Mouse (Mus musculus) MEL (cell line): ENCODE measurements around the gene Pde6d. TPM values are rescaled to one million over a fixed set of nuclear protein-coding genes. Genes with fewer than 3 reads are reported as not detected.

Experiments used
- DNase-seq: peaks from one replicate; pipeline ENCODE4 v3.0.0; 2011; ENCODE audit warnings: low read depth, low spot score
- H3K27ac ChIP-seq: 2 replicates; pipeline ENCODE4 v1.5.1; 2012; ENCODE audit warnings: low read depth, mild to moderate bottlenecking, control low read depth, low read length, moderate library complexity; ENCODE audit not compliant: control insufficient read depth
- H3K27me3 ChIP-seq, 2 experiments: fragments of 150-350 bp in 1 of 2; sonication (generic) in 1 of 2; 2 replicates each; pipeline ENCODE4 v1.6.1; 2012; ENCODE audit warnings: low read length in 2 of 2, mild to moderate bottlenecking in 2 of 2, improper control_type of control experiment in 1 of 2, moderate library complexity in 1 of 2; ENCODE audit not compliant: insufficient read depth in 2 of 2, control insufficient read depth in 1 of 2
- H3K36me3 ChIP-seq, 2 experiments: 2 replicates each; pipeline ENCODE4 v1.6.1; 2012 to 2014; ENCODE audit warnings: low read length in 2 of 2, improper control_type of control experiment in 1 of 2, inconsistent platforms in 1 of 2, mild to moderate bottlenecking in 1 of 2; ENCODE audit not compliant: insufficient read depth in 2 of 2, control insufficient read depth in 1 of 2
- H3K4me1 ChIP-seq, 2 experiments: fragments of 150-350 bp in 1 of 2; sonication (generic) in 1 of 2; 2 replicates each; pipeline ENCODE4 v1.6.1; 2012; ENCODE audit warnings: low read length in 2 of 2, improper control_type of control experiment in 1 of 2, mild to moderate bottlenecking in 1 of 2; ENCODE audit not compliant: insufficient read depth in 2 of 2, control insufficient read depth in 1 of 2
- H3K4me3 ChIP-seq, 2 experiments: fragments of 150-350 bp in 1 of 2; sonication (generic) in 1 of 2; 2 replicates each; pipeline ENCODE4 v1.5.1; 2012; ENCODE audit warnings: low read depth in 2 of 2, low read length in 2 of 2, mild to moderate bottlenecking in 2 of 2, moderate library complexity in 2 of 2, control low read depth in 1 of 2, improper control_type of control experiment in 1 of 2; ENCODE audit not compliant: control insufficient read depth in 1 of 2, insufficient read depth in 1 of 2
- H3K79me2 ChIP-seq: 2 replicates; pipeline ENCODE4 v1.6.1; 2012; ENCODE audit warnings: mild to moderate bottlenecking, low read length, moderate library complexity; ENCODE audit not compliant: control insufficient read depth, poor library complexity, insufficient read depth
- H3K9ac ChIP-seq: 2 replicates; pipeline ENCODE4 v1.6.1; 2012; ENCODE audit warnings: low read depth, mild to moderate bottlenecking, control low read depth, low read length, moderate library complexity; ENCODE audit not compliant: control insufficient read depth, poor library complexity, severe bottlenecking
- H3K9me3 ChIP-seq: fragments of 150-350 bp; sonication (generic); replicated peaks from 2 replicates; pipeline ENCODE4 v1.6.1; 2012; ENCODE audit warnings: mild to moderate bottlenecking, low read length, improper control_type of control experiment, moderate library complexity; ENCODE audit not compliant: insufficient read depth
- BHLHE40 ChIP-seq: IDR thresholded peaks from 2 replicates; pipeline ENCODE4 v1.6.1; 2012; ENCODE audit warnings: low read depth, mild to moderate bottlenecking, inconsistent platforms, low read length, improper control_type of control experiment, borderline replicate concordance
- CHD1 ChIP-seq: IDR thresholded peaks from 2 replicates; pipeline ENCODE4 v1.6.1; 2012; ENCODE audit warnings: low read depth, mild to moderate bottlenecking, inconsistent platforms, low read length, improper control_type of control experiment
- CHD2 ChIP-seq: IDR thresholded peaks from 2 replicates; pipeline ENCODE4 v1.6.1; 2011; ENCODE audit warnings: low read length, improper control_type of control experiment
- CTCF ChIP-seq, 3 experiments: IDR thresholded peaks in 2 of 3; conservative IDR thresholded peaks in 1 of 3; 2 replicates each; pipeline ENCODE4 v1.5.1; 2011 to 2012; ENCODE audit warnings: low read length in 3 of 3, low read depth in 2 of 3, mild to moderate bottlenecking in 2 of 3, improper control_type of control experiment in 1 of 3, inconsistent platforms in 1 of 3, mixed read lengths in 1 of 3, moderate library complexity in 1 of 3; ENCODE audit not compliant: control insufficient read depth in 1 of 3, insufficient read depth in 1 of 3, poor library complexity in 1 of 3, severe bottlenecking in 1 of 3
- E2F4 ChIP-seq: IDR thresholded peaks from 2 replicates; pipeline ENCODE4 v1.6.1; 2011; ENCODE audit warnings: low read depth, low read length, improper control_type of control experiment, borderline replicate concordance
- ELF1 ChIP-seq: IDR thresholded peaks from 2 replicates; pipeline ENCODE4 v1.6.1; 2014; ENCODE audit warnings: low read depth, mild to moderate bottlenecking, inconsistent platforms, low read length, improper control_type of control experiment, moderate library complexity
- EP300 ChIP-seq, 2 experiments: IDR thresholded peaks; 2 replicates each; pipeline ENCODE4 v1.6.1; 2011; ENCODE audit warnings: improper control_type of control experiment in 2 of 2, low read length in 2 of 2, low read depth in 1 of 2, mild to moderate bottlenecking in 1 of 2
- ETS1 ChIP-seq: IDR thresholded peaks from 2 replicates; pipeline ENCODE4 v1.6.1; 2012; ENCODE audit warnings: low read depth, mild to moderate bottlenecking, inconsistent platforms, low read length, improper control_type of control experiment, moderate library complexity
- GABPA ChIP-seq: IDR thresholded peaks from 2 replicates; pipeline ENCODE4 v1.6.1; 2012; ENCODE audit warnings: low read depth, mild to moderate bottlenecking, inconsistent platforms, low read length, improper control_type of control experiment, moderate library complexity
- HCFC1 ChIP-seq: IDR thresholded peaks from 2 replicates; pipeline ENCODE4 v1.6.1; 2012; ENCODE audit warnings: low read depth, mild to moderate bottlenecking, inconsistent platforms, low read length, improper control_type of control experiment, moderate library complexity
- JUND ChIP-seq: IDR thresholded peaks from 2 replicates; pipeline ENCODE4 v1.6.1; 2011; ENCODE audit warnings: low read depth, mild to moderate bottlenecking, improper control_type of control experiment, low read length
- KAT2A ChIP-seq: conservative IDR thresholded peaks from 2 replicates; pipeline ENCODE4 v1.6.1; 2012; ENCODE audit warnings: low read depth, low read length, improper control_type of control experiment, inconsistent platforms
- MAFK ChIP-seq: IDR thresholded peaks from 2 replicates; pipeline ENCODE4 v1.6.1; 2011; ENCODE audit warnings: low read depth, mild to moderate bottlenecking, low read length, improper control_type of control experiment, borderline replicate concordance
- MAX ChIP-seq: IDR thresholded peaks from 2 replicates; pipeline ENCODE4 v1.6.1; 2011; ENCODE audit warnings: low read length, improper control_type of control experiment
- MEF2A ChIP-seq: IDR thresholded peaks from 2 replicates; pipeline ENCODE4 v1.6.1; 2014; ENCODE audit warnings: low read depth, mild to moderate bottlenecking, inconsistent platforms, low read length, improper control_type of control experiment; ENCODE audit not compliant: poor library complexity, insufficient replicate concordance, severe bottlenecking; ENCODE audit errors: extremely low read depth
- MXI1 ChIP-seq: IDR thresholded peaks from 2 replicates; pipeline ENCODE4 v1.6.1; 2011; ENCODE audit warnings: mild to moderate bottlenecking, low read depth, low read length, improper control_type of control experiment
- MYB ChIP-seq: IDR thresholded peaks from 2 replicates; pipeline ENCODE4 v1.6.1; 2011; ENCODE audit warnings: mild to moderate bottlenecking, low read depth, low read length, improper control_type of control experiment
- NELFE ChIP-seq: IDR thresholded peaks from 2 replicates; pipeline ENCODE4 v1.6.1; 2011; ENCODE audit warnings: low read depth, low read length, improper control_type of control experiment
- POLR2A ChIP-seq, 2 experiments: IDR thresholded peaks; 2 replicates each; pipeline ENCODE4 v1.6.1; 2011 to 2012; ENCODE audit warnings: low read length in 2 of 2, mild to moderate bottlenecking in 2 of 2, control low read depth in 1 of 2, improper control_type of control experiment in 1 of 2, low read depth in 1 of 2, moderate library complexity in 1 of 2; ENCODE audit not compliant: control insufficient read depth in 1 of 2, insufficient read depth in 1 of 2, poor library complexity in 1 of 2
- POLR2AphosphoS2 ChIP-seq: IDR thresholded peaks from 2 replicates; pipeline ENCODE4 v1.6.1; 2011; ENCODE audit warnings: low read length, improper control_type of control experiment
- POLR2AphosphoS5 ChIP-seq: IDR thresholded peaks from 2 replicates; pipeline ENCODE4 v1.6.1; 2012; ENCODE audit warnings: low read depth, borderline replicate concordance, mild to moderate bottlenecking, inconsistent platforms, low read length, moderate library complexity, mixed read lengths
- RAD21 ChIP-seq: IDR thresholded peaks from 2 replicates; pipeline ENCODE4 v1.6.1; 2011; ENCODE audit warnings: mild to moderate bottlenecking, low read depth, low read length, improper control_type of control experiment
- RCOR1 ChIP-seq: IDR thresholded peaks from 2 replicates; pipeline ENCODE4 v1.6.1; 2012; ENCODE audit warnings: low read depth, mild to moderate bottlenecking, inconsistent platforms, low read length, improper control_type of control experiment
- SIN3A ChIP-seq: IDR thresholded peaks from 2 replicates; pipeline ENCODE4 v1.6.1; 2012; ENCODE audit warnings: low read length, improper control_type of control experiment, inconsistent platforms
- SMC3 ChIP-seq: IDR thresholded peaks from 2 replicates; pipeline ENCODE4 v1.6.1; 2011; ENCODE audit warnings: low read depth, low read length, improper control_type of control experiment
- TAL1 ChIP-seq: IDR thresholded peaks from 2 replicates; pipeline ENCODE4 v1.6.1; 2012; ENCODE audit warnings: mild to moderate bottlenecking, inconsistent platforms, low read length, moderate library complexity, mixed read lengths
- TBP ChIP-seq: IDR thresholded peaks from 2 replicates; pipeline ENCODE4 v1.8.0; 2011; ENCODE audit warnings: low read depth, low read length, improper control_type of control experiment
- TCF12 ChIP-seq: IDR thresholded peaks from 2 replicates; pipeline ENCODE4 v1.6.1; 2014; ENCODE audit warnings: low read depth, mild to moderate bottlenecking, inconsistent platforms, low read length, improper control_type of control experiment, moderate library complexity
- USF1 ChIP-seq: IDR thresholded peaks from 2 replicates; pipeline ENCODE4 v1.6.1; 2014; ENCODE audit warnings: low read depth, mild to moderate bottlenecking, inconsistent platforms, low read length, improper control_type of control experiment, moderate library complexity
- ZKSCAN1 ChIP-seq: IDR thresholded peaks from 2 replicates; pipeline ENCODE4 v1.6.1; 2012; ENCODE audit warnings: low read depth, mild to moderate bottlenecking, inconsistent platforms, low read length, improper control_type of control experiment, moderate library complexity
- ZMIZ1 ChIP-seq: IDR thresholded peaks from 2 replicates; pipeline ENCODE4 v1.6.1; 2012; ENCODE audit warnings: low read depth, mild to moderate bottlenecking, inconsistent platforms, low read length, improper control_type of control experiment, moderate library complexity
- ZNF384 ChIP-seq: IDR thresholded peaks from 2 replicates; pipeline ENCODE4 v1.6.1; 2012; ENCODE audit warnings: low read depth, mild to moderate bottlenecking, inconsistent platforms, low read length, improper control_type of control experiment
- polyA plus RNA-seq, 2 experiments: library from polyadenylated mRNA; stranded (reverse) in 1 of 2; unstranded in 1 of 2; fragments of >175 nt in 1 of 2; fragments of >200 nt in 1 of 2; gene quantifications; 2 replicates each; pipeline versions ENCODE4 v1.2.1 to v1.2.4; 2012; ENCODE audit warnings: low replicate concordance in 2 of 2, low read depth in 1 of 2; ENCODE audit not compliant: insufficient read length in 2 of 2, insufficient read depth in 1 of 2, missing spikeins in 1 of 2
- total RNA-seq: library from RNA; depleted of rRNA; stranded (reverse); fragments of 300-350 nt; gene quantifications from 2 replicates; pipeline ENCODE4 v1.2.3, GENCODE M21; 2012

Gene Pde6d
- total and polyA plus RNA-seq, 3 experiments, result 13.4 to 79.9 TPM; not detected in 1

- Histone ChIP-seq H3K9ac (no peak overlapping the region), H3K27me3 (no peaks in the 10 kb centered on the region), H3K4me3 (no peak overlapping the region), H3K79me2 (no peaks in the 10 kb centered on the region), H3K9me3 (no peaks in the 10 kb centered on the region), H3K4me1 (peaks cover 41 to 47% of the 10 kb centered on the region in 2 experiments), H3K27ac (peak overlapping the region; percentile 92), H3K36me3 (peaks cover 15 to 52% of the 10 kb centered on the region in 2 experiments)
- no peak for TF ChIP-seq USF1
- no peak for TF ChIP-seq CTCF (IDR thresholded peaks at IDR 0.05 in 2 of 3, conservative IDR thresholded peaks at IDR 0.05 in 1 of 3; ENCODE audit: control insufficient read depth in 1 of 3, insufficient read depth in 1 of 3, low read depth in 2 of 3, low read length in 3 of 3, poor library complexity in 1 of 3, severe bottlenecking in 1 of 3)
- no peak for TF ChIP-seq SMC3
- TF ChIP-seq E2F4, result no peak
- TF ChIP-seq BHLHE40, result no peak
- no peak for TF ChIP-seq NELFE
- TF ChIP-seq KAT2A, result no peak
- no peak for TF ChIP-seq MAX
- TF ChIP-seq ZKSCAN1, result no peak
- no peak for TF ChIP-seq MXI1
- TF ChIP-seq TBP, result no peak
- TF ChIP-seq EP300 (IDR thresholded peaks at IDR 0.05; ENCODE audit: low read depth in 1 of 2, low read length in 2 of 2), result no peak
- no peak for DNase-seq
Observed at GRCm38 (mm10) chr1:86559232-86559631, 23.2 kb downstream of the Pde6d start.

- peak; percentile 97 for DNase-seq
- Histone ChIP-seq H3K4me3 (peak overlapping the region; percentile 24 to 54), H3K9ac (peak overlapping the region; percentile 54), H3K79me2 (no peaks in the 10 kb centered on the region), H3K4me1 (peaks cover 40 to 42% of the 10 kb centered on the region in 2 experiments), H3K36me3 (peaks cover 12 to 51% of the 10 kb centered on the region in 2 experiments), H3K27ac (peak overlapping the region; percentile 92), H3K9me3 (no peaks in the 10 kb centered on the region), H3K27me3 (no peaks in the 10 kb centered on the region)
- TF ChIP-seq ZNF384, result no peak
- 0 out of 2 replicates have a peak, but pooled peaks have one; percentile 7 for TF ChIP-seq USF1
- no peak for TF ChIP-seq POLR2AphosphoS5
- peak; percentile 71 to 83 for TF ChIP-seq EP300 (IDR thresholded peaks at IDR 0.05; ENCODE audit: low read depth in 1 of 2, low read length in 2 of 2)
- peak; percentile 59 for TF ChIP-seq TAL1
- TF ChIP-seq E2F4, result no peak
- TF ChIP-seq RCOR1, result peak; percentile 78; the same call in 1 of the 2 replicates
- no peak for TF ChIP-seq ZMIZ1
- peak in 1 of 2 experiments; percentile 47; a peak in 2 of 4 replicates for TF ChIP-seq POLR2A (IDR thresholded peaks at IDR 0.05; ENCODE audit: control insufficient read depth in 1 of 2, insufficient read depth in 1 of 2, low read depth in 1 of 2, low read length in 2 of 2, poor library complexity in 1 of 2)
- TF ChIP-seq CHD2, result peak; percentile 9; the same call in 1 of the 2 replicates
- TF ChIP-seq MYB, result no peak
- no peak for TF ChIP-seq POLR2AphosphoS2
- 0 out of 2 replicates have a peak, but pooled peaks have one; percentile 31 for TF ChIP-seq HCFC1
- TF ChIP-seq TCF12, result peak; percentile 75
- TF ChIP-seq ELF1, result no peak
- no peak for TF ChIP-seq CHD1
- no peak for TF ChIP-seq MEF2A
- no peak for TF ChIP-seq ZKSCAN1
- no peak for TF ChIP-seq MAFK
- 0 out of 2 replicates have a peak, but pooled peaks have one; percentile 20 for TF ChIP-seq KAT2A
- TF ChIP-seq GABPA, result no peak
- no peak for TF ChIP-seq JUND
- peak; percentile 88 for TF ChIP-seq ETS1
- TF ChIP-seq MAX, result peak; percentile 77
- TF ChIP-seq SIN3A, result peak; percentile 92
- no peak for TF ChIP-seq RAD21
Observed at GRCm38 (mm10) chr1:86557872-86558271, 24.6 kb downstream of the Pde6d start.
